Mouse (Mus musculus): ENCODE results near the gene Gm5891. TPM values are rescaled to one million over a fixed set of nuclear protein-coding genes. Genes with fewer than 3 reads are reported as not detected.
"Not testable (repeated sequence)": the region's sequence is repeated elsewhere in the genome, so short reads cannot be mapped to it uniquely, and the experiment has no call there.

The Gm5891 gene
- not detected for total RNA-seq (2021)

GRCm38 (mm10) chr7:21921191-21921590, at the start of gene Gm5891:
Gene Gm5891, minus strand, starts transcription at chr7:21921291.
- not testable (repeated sequence) for DNase-seq

Other genes starting within 250 kb of the Gm5891 start
- gene Gm4175, start 159.8 kb downstream of the Gm5891 start, total RNA-seq (2021), result not detected
- gene Gm4177, start 124.6 kb downstream of the Gm5891 start, total RNA-seq (2021), result not detected
- not detected for gene Vmn1r135, start 88.9 kb downstream of the Gm5891 start, total RNA-seq (2021)
- not detected for gene Gm5725, start 77.0 kb downstream of the Gm5891 start, total RNA-seq (2021)
- gene Vmn1r137, start 73.3 kb upstream of the Gm5891 start, total RNA-seq (2021), result not detected
- gene Vmn1r138, start 107.6 kb upstream of the Gm5891 start, total RNA-seq (2021), result not detected
- not detected for gene Gm6176, start 135.0 kb upstream of the Gm5891 start, total RNA-seq (2021)
- not detected for gene Vmn1r139, start 147.8 kb upstream of the Gm5891 start, total RNA-seq (2021)
- gene Gm16451, start 197.0 kb upstream of the Gm5891 start, total RNA-seq (2021), result not detected
- not detected for gene Gm10666, start 213.4 kb upstream of the Gm5891 start, total RNA-seq (2021)
- gene Vmn1r142, start 242.7 kb upstream of the Gm5891 start, total RNA-seq (2021), result not detected

Data from layer of hippocampus, postnatal 36 days (tissue).